Mouse (Mus musculus): ENCODE measurements around the gene Cks1b. TPM values are rescaled to one million over a fixed set of nuclear protein-coding genes. Genes with fewer than 3 reads are reported as not detected.

The Cks1b gene
- total RNA-seq, 2 experiments from 2014 or later, result 1.8 to 2.3 TPM

GRCm38 (mm10) chr3:89410864-89411263, 7.3 kb downstream of the Cks1b start:
- Histone ChIP-seq H3K4me3 (peak overlapping the region; percentile 76), H3K27ac (peak overlapping the region; percentile 92)
- DNase-seq (ENCODE audit: extremely low spot score in 1 of 2, low spot score in 2 of 2), result no peak
- intact Hi-C loops (cut with DNase I), result loop anchor here (2.0 to 5.0 kb wide), 2 partner anchors 16 to 69 kb away; partner anchors contain the start of gene Zbtb7b
- no peak for TF ChIP-seq CTCF (IDR thresholded peaks at IDR 0.05)

GRCm38 (mm10) chr3:89409701-89410100, 8.5 kb downstream of the Cks1b start:
- H3K27ac ChIP-seq, result no peak overlapping the region
- intact Hi-C loops (cut with DNase I), result loop anchor here (2.0 to 5.0 kb wide), 2 partner anchors 15 to 67 kb away; partner anchors contain the start of gene Zbtb7b
- DNase-seq (ENCODE audit: extremely low spot score in 1 of 2, low spot score in 2 of 2), result no peak
- no peak for TF ChIP-seq CTCF (IDR thresholded peaks at IDR 0.05)
- H3K4me3 ChIP-seq, result no peak overlapping the region

GRCm38 (mm10) chr3:89408448-89408847, 9.7 kb downstream of the Cks1b start:
- H3K4me3 ChIP-seq, result no peak overlapping the region
- no peak for DNase-seq (ENCODE audit: extremely low spot score in 1 of 2, low spot score in 2 of 2)
- H3K27ac ChIP-seq, result no peak overlapping the region
- intact Hi-C loops (cut with DNase I), result no loop called here
- TF ChIP-seq CTCF (IDR thresholded peaks at IDR 0.05), result no peak

GRCm38 (mm10) chr3:89406887-89407286, 11.3 kb downstream of the Cks1b start:
- Histone ChIP-seq H3K27ac (no peak overlapping the region), H3K4me3 (no peak overlapping the region)
- no peak for TF ChIP-seq CTCF (IDR thresholded peaks at IDR 0.05)
- intact Hi-C loops (cut with DNase I), result no loop called here
- DNase-seq (ENCODE audit: extremely low spot score in 1 of 2, low spot score in 2 of 2), result no peak

GRCm38 (mm10) chr3:89402693-89403092, 15.5 kb downstream of the Cks1b start, which contains the start of gene Lenep:
Gene Lenep, minus strand, starts transcription at chr3:89402793.
- Histone ChIP-seq H3K4me3 (no peak within 1 kb of the TSS), H3K27ac (no peak within 1 kb of the TSS)
- TF ChIP-seq CTCF (IDR thresholded peaks at IDR 0.05), result no peak
- DNase-seq (ENCODE audit: extremely low spot score in 1 of 2, low spot score in 2 of 2), result no peak
- intact Hi-C loops (cut with DNase I), result no loop called here

- intact Hi-C loops (cut with DNase I), result no loop called here
- Histone ChIP-seq H3K27ac (no peak overlapping the region), H3K4me3 (no peak overlapping the region)
- no peak for DNase-seq (ENCODE audit: extremely low spot score in 1 of 2, low spot score in 2 of 2)
- TF ChIP-seq CTCF (IDR thresholded peaks at IDR 0.05), result no peak
These were observed 16.9 kb downstream of the Cks1b start for GRCm38 (mm10) chr3:89401329-89401728.

- Histone ChIP-seq H3K27ac (no peak overlapping the region), H3K4me3 (peak overlapping the region; percentile 38)
- no peak for TF ChIP-seq CTCF (IDR thresholded peaks at IDR 0.05)
- no peak for DNase-seq (ENCODE audit: extremely low spot score in 1 of 2, low spot score in 2 of 2)
- intact Hi-C loops (cut with DNase I), result loop anchor here (1.0 kb wide), 1 partner anchor 43 kb away; no protein-coding TSS in a partner anchor
These were observed 21.6 kb downstream of the Cks1b start for GRCm38 (mm10) chr3:89396654-89397005.

- TF ChIP-seq CTCF (IDR thresholded peaks at IDR 0.05), result peak; percentile 90
- Histone ChIP-seq H3K4me3 (peak overlapping the region; percentile 38), H3K27ac (peak overlapping the region; percentile 11; the same call in 1 of the 2 replicates)
- intact Hi-C loops (cut with DNase I), result loop anchor here (2.0 kb wide), 1 partner anchor 15 kb away; the partner anchor contains the start of gene Flad1
- DNase-seq (ENCODE audit: extremely low spot score in 1 of 2, low spot score in 2 of 2), result peak in 1 of 2 experiments; percentile 46
These were observed 22.2 kb downstream of the Cks1b start for GRCm38 (mm10) chr3:89395806-89396653.

GRCm38 (mm10) chr3:89395419-89395805, 22.8 kb downstream of the Cks1b start:
- intact Hi-C loops (cut with DNase I), result loop anchor here (2.0 kb wide), 1 partner anchor 15 kb away; the partner anchor contains the start of gene Flad1
- Histone ChIP-seq H3K4me3 (peak overlapping the region; percentile 49), H3K27ac (peak overlapping the region; percentile 85; the same call in 1 of the 2 replicates)
- DNase-seq (ENCODE audit: extremely low spot score in 1 of 2, low spot score in 2 of 2), result no peak
- TF ChIP-seq CTCF (IDR thresholded peaks at IDR 0.05), result no peak

GRCm38 (mm10) chr3:89394894-89395256, 23.3 kb downstream of the Cks1b start:
- intact Hi-C loops (cut with DNase I), result loop anchor here (2.0 kb wide), 1 partner anchor 16 kb away; the partner anchor contains the start of gene Flad1
- TF ChIP-seq CTCF (IDR thresholded peaks at IDR 0.05), result no peak
- peak overlapping the region; percentile 85 for H3K27ac ChIP-seq
- peak in 1 of 2 experiments; percentile 57 for DNase-seq (ENCODE audit: extremely low spot score in 1 of 2, low spot score in 2 of 2)
- peak overlapping the region; percentile 49 for H3K4me3 ChIP-seq

- peak; percentile 57 to 59 for DNase-seq (ENCODE audit: extremely low spot score in 1 of 2, low spot score in 2 of 2)
- TF ChIP-seq CTCF (IDR thresholded peaks at IDR 0.05), result peak; percentile 8
- peak within 1 kb of the TSS; percentile 85 for H3K27ac ChIP-seq
- intact Hi-C loops (cut with DNase I), result loop anchor here (2.0 kb wide), 1 partner anchor 17 kb away; the partner anchor contains the start of gene Flad1
- peak within 1 kb of the TSS; percentile 49 for H3K4me3 ChIP-seq
These were observed 23.9 kb downstream of the Cks1b start, which contains the start of gene Zbtb7b for GRCm38 (mm10) chr3:89394006-89394893. Gene Zbtb7b, minus strand, starts transcription at chr3:89394776.

Measured in left cerebral cortex, adult 2 months (tissue).